Mouse (Mus musculus) neural tube, embryonic 15.5 days (tissue): Measurements from ENCODE around the gene Dthd1. TPM values are rescaled to one million over a fixed set of nuclear protein-coding genes. Genes with fewer than 3 reads are reported as not detected.

Experiments used
- ATAC-seq: fragments of 200-750 bp; cut with Nextera tagmentation; 2 replicates; pipeline ENCODE4 v1.8.0; 2017; ENCODE audit warnings: mild to moderate bottlenecking, moderate TSS enrichment, moderate library complexity; ENCODE audit not compliant: low FRiP score
- H3K27ac ChIP-seq: fragments of 300-500 bp; sonication (generic); replicated peaks from 2 replicates; pipeline ENCODE4 v1.5.1; 2015; ENCODE audit warnings: mild to moderate bottlenecking, inconsistent platforms
- H3K27me3 ChIP-seq: fragments of 300-500 bp; sonication (generic); replicated peaks from 2 replicates; pipeline ENCODE4 v1.6.1; 2015; ENCODE audit warnings: inconsistent platforms
- H3K36me3 ChIP-seq: fragments of 300-500 bp; sonication (generic); 2 replicates; pipeline ENCODE4 v1.6.1; 2015; ENCODE audit warnings: inconsistent platforms
- H3K4me1 ChIP-seq: fragments of 300-500 bp; sonication (generic); 2 replicates; pipeline ENCODE4 v1.6.1; 2015; ENCODE audit warnings: inconsistent platforms
- H3K4me2 ChIP-seq: fragments of 300-500 bp; sonication (generic); 2 replicates; pipeline ENCODE4 v1.6.1; 2015; ENCODE audit warnings: inconsistent platforms, mild to moderate bottlenecking, moderate library complexity
- H3K4me3 ChIP-seq: fragments of 300-500 bp; sonication (generic); replicated peaks from 2 replicates; pipeline ENCODE4 v1.5.1; 2015; ENCODE audit warnings: mild to moderate bottlenecking, inconsistent platforms
- H3K9ac ChIP-seq: fragments of 300-500 bp; sonication (generic); replicated peaks from 2 replicates; pipeline ENCODE4 v1.6.1; 2015; ENCODE audit warnings: mild to moderate bottlenecking, inconsistent platforms
- H3K9me3 ChIP-seq: fragments of 300-500 bp; sonication (generic); replicated peaks from 2 replicates; pipeline ENCODE4 v1.6.1; 2016; ENCODE audit warnings: inconsistent platforms
- WGBS: fragments of 180-500 bp; shearing (Covaris S2); methylation state at CpG from one replicate; pipeline ENCODE4 v1.1.7; 2015; ENCODE audit warnings: mixed read lengths; 5-methylcytosine and 5-hydroxymethylcytosine counted together
- polyA plus RNA-seq: library from polyadenylated mRNA; unstranded; fragments of >200 nt; fragmentation: Nextera tagmentation; extraction: Ambion mirVana; gene quantifications from 2 replicates; pipeline ENCODE4 v1.2.1, GENCODE M21; 2015

The Dthd1 gene
- polyA plus RNA-seq, 1 experiment from 2014 or later = not detected

DNA sequence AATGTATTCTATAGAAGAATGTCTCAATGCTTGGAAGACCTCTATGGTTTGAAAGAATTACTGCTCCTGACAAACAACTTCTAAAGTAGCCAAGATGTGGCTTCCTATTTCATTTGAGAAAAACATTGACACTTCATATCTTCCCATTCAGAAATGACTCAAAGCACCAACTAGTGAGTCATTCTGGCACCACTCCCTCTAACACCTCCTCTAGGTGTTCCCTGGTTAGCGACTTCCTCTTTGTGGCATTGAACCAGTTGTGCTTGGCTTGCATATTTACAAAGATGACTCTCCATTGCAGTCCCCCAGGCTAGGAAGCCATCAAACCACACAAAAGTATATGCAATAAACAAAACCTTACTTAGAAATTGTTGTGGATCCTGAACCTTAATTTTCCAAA lies 2.1 kb downstream of the Dthd1 start:
- no peak overlapping the region for H3K27ac ChIP-seq
- no peaks in the 10 kb centered on the region for H3K4me1 ChIP-seq
- no peaks in the 10 kb centered on the region for H3K9me3 ChIP-seq
- H3K4me2 ChIP-seq = no peak overlapping the region
- no peak for ATAC-seq
- no peaks in the 10 kb centered on the region for H3K36me3 ChIP-seq
- no peak overlapping the region for H3K9ac ChIP-seq
- H3K4me3 ChIP-seq = no peak overlapping the region
- H3K27me3 ChIP-seq = no peaks in the 10 kb centered on the region
- WGBS = 86% methylated on average over 1 of the region's 1 CpGs

DNA sequence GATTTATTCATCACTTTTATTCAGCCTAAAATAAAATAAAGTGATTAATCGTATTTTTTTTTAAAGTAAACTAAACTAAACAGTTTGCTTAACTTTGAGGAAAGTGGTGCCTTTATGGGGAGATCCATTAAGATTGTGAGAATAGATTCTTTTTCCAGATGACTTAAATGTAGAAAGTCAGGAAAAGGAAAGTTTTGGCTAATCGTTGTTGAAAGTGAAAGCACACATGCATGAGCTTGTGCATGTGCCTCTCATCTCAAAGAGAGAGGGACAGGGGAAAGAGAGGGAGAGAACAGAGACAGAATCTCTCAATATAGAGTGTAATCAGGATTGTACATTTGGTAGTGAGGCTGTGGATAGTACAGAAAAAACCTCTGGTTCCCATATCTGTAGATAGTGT lies 5.9 kb downstream of the Dthd1 start:
- no peaks in the 10 kb centered on the region for H3K36me3 ChIP-seq
- WGBS = 76% methylated on average over 2 of the region's 2 CpGs
- H3K4me1 ChIP-seq = no peaks in the 10 kb centered on the region
- H3K27ac ChIP-seq = no peak overlapping the region
- no peak overlapping the region for H3K4me3 ChIP-seq
- no peaks in the 10 kb centered on the region for H3K27me3 ChIP-seq
- H3K9ac ChIP-seq = no peak overlapping the region
- ATAC-seq = no peak
- H3K4me2 ChIP-seq = no peak overlapping the region
- no peaks in the 10 kb centered on the region for H3K9me3 ChIP-seq

DNA sequence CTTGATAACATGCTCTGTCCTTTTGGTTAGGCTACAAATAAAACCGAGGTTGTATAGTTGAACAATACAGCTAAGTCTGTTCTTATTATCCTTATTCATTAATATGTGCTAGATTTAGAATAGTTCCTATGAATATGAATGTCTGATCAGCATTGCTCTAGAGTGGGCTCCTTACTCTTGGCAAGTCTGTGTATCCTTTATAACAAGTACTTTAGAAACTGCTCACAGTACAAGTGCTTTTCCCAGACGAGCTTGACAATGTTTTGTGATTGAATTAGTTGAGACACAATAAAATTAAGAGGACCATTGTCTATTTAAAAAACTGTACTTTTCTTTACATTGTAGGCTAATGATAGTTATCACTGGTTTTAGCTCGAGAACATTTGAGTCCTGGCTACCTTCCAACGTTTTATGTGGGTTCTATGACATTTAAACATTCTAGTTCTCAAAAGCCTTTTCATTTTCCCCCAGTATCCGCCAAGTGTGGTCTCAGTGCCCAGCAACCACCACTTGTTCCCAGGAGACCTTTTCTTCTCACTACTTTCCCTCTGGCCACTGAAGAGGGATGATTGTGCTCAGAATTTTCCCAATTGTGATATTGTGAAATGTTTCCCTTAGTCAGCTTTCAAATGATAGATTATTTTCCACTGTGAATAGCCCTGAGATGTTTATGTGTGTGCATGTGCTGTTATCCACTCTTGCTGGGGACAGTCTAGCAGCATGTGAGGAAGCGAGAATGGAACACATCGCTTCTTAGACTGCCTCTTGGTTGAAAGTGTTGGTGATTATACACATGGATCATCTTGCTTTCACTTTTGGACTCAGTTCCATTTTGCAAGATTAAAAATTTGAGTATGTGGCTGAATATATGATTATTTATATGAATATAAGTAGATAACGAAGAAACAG lies 7.0 kb downstream of the Dthd1 start:
- Histone ChIP-seq H3K4me3 (no peak overlapping the region), H3K27me3 (no peaks in the 10 kb centered on the region), H3K36me3 (no peaks in the 10 kb centered on the region), H3K9me3 (no peaks in the 10 kb centered on the region), H3K9ac (no peak overlapping the region), H3K4me2 (no peak overlapping the region), H3K4me1 (no peaks in the 10 kb centered on the region), H3K27ac (0 out of 2 replicates have a peak overlapping the region, but pooled peaks have one; percentile 9)
- ATAC-seq = no peak
- WGBS = 65% methylated on average over 8 of the region's 8 CpGs

DNA sequence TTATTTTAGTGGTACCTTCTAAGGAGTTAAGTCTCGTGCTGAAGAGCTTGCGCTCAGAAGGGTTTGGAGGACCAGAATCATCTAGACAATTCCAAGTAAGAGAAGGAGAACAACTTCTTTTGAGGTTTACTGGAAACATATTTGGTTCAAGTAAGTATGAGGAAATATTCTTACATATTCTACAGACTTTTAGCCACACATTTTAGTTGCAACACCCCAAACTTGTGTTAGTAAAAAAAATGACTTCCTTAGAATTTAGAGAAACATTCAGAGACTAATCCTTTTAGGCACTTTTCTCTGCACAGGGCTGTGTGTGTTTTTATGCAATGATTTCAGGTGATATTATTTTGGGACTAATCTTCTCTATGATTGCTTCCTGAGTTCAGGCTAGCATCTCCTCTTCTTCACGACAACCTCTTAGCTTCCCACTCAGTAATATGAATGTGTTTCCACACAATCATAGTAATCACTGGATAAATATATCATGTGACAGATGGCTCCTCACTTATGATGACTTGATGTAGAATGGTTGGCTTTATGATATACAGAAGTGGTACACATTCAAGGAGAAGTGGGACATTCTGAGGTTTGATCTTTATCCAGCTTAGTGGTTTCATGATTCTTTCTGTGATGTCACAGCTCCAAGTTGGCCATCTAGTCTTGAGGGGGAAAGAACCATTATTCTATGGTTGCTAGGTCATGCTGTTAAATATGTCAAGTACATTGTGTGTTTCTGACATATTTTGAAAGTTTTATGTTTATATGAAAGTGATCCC lies 29.5 kb downstream of the Dthd1 start:
- H3K9ac ChIP-seq = no peak overlapping the region
- 93% methylated on average over 3 of the region's 3 CpGs for WGBS

DNA sequence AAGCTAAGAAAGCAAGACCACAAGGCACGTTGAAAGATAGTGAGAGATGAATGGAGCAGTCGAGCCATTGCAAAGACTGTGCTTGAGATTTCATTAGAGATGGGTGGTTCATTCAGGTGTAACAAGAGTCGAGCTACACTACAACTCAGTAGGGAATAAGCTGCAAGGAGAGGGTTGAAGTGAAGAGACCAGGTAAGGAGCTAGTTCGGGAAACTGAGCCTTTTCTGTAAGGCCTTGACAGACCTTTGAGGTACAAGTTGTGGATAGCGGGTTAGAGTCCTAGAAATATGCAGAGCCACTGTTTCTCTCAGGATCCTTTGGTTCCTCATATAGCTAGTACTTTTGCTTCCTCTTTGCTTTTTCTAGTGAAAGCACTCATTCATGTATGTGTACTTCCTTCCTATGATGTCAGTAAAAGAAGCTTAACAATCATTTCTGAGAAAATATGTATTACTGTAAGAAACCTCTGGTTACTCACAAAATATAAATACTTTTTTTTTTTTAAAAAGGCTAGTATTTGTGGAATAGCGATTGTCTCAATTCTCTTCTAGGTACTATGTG lies 33.0 kb downstream of the Dthd1 start:
- no peak for ATAC-seq
- Histone ChIP-seq H3K4me1 (no peaks in the 10 kb centered on the region), H3K36me3 (no peaks in the 10 kb centered on the region), H3K27ac (no peak overlapping the region), H3K9me3 (no peaks in the 10 kb centered on the region), H3K9ac (no peak overlapping the region), H3K4me3 (no peak overlapping the region), H3K27me3 (no peaks in the 10 kb centered on the region), H3K4me2 (no peak overlapping the region)
- WGBS = 86% methylated on average over 6 of the region's 6 CpGs

More for the DNA sequence above, 29.5 kb downstream of the Dthd1 start:
- no peaks in the 10 kb centered on the region for H3K27me3 ChIP-seq
- no peaks in the 10 kb centered on the region for H3K4me1 ChIP-seq
- no peak overlapping the region for H3K27ac ChIP-seq
- no peak overlapping the region for H3K4me3 ChIP-seq
- no peak overlapping the region for H3K4me2 ChIP-seq
- no peaks in the 10 kb centered on the region for H3K36me3 ChIP-seq
- H3K9me3 ChIP-seq = no peaks in the 10 kb centered on the region
- no peak for ATAC-seq

DNA sequence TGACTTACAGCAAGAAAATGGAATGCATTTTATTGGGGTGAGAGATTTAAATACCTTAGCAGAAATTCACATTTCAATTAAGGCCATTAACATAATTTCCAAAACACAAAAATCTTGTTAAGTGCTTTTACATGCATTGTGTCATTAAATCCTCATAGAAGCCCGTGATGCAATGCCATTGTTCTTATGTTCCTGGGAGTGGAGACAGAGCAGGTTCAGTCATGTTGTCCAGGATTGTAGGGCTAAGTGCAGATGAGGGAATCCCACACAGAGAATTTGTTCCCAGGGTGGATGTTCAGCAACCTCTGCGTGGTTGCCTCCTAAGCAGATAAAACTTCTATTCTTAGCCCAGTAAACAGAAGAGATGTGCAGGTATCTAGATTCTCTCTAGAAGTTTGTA lies 37.7 kb downstream of the Dthd1 start:
- H3K9me3 ChIP-seq = no peaks in the 10 kb centered on the region
- H3K27ac ChIP-seq = no peak overlapping the region
- no peak for ATAC-seq
- H3K27me3 ChIP-seq = no peaks in the 10 kb centered on the region
- no peak overlapping the region for H3K4me2 ChIP-seq
- no peaks in the 10 kb centered on the region for H3K36me3 ChIP-seq
- no peak overlapping the region for H3K4me3 ChIP-seq
- no peak overlapping the region for H3K9ac ChIP-seq
- H3K4me1 ChIP-seq = no peaks in the 10 kb centered on the region
- WGBS = 72% methylated on average over 2 of the region's 2 CpGs

DNA sequence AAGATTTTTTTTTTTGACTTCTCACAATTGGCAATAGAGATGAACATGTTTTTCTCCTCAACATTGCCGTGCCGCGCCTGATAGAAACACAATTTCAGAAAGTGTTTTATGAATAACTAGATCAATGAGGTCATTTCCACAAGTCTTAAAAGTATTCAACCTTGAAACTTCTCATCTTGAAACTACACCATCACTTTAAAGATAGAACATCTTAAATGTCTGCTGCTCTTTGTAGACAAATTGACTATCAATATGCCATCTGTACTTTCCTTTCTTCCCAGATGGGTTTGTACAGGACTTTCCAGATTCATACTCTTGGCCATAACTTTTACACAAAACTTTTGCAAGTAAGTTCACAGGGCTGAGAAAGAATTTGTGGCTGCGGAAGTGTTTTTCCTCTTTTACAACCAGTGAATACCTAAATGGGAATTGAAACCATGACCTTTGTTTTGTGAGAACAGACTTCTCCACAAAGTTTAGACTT lies 40.8 kb downstream of the Dthd1 start:
- Histone ChIP-seq H3K36me3 (no peaks in the 10 kb centered on the region), H3K27me3 (no peaks in the 10 kb centered on the region), H3K9ac (no peak overlapping the region), H3K27ac (no peak overlapping the region), H3K4me1 (no peaks in the 10 kb centered on the region), H3K4me2 (no peak overlapping the region), H3K4me3 (no peak overlapping the region), H3K9me3 (no peaks in the 10 kb centered on the region)
- WGBS = 95% methylated on average over 4 of the region's 4 CpGs
- no peak for ATAC-seq

DNA sequence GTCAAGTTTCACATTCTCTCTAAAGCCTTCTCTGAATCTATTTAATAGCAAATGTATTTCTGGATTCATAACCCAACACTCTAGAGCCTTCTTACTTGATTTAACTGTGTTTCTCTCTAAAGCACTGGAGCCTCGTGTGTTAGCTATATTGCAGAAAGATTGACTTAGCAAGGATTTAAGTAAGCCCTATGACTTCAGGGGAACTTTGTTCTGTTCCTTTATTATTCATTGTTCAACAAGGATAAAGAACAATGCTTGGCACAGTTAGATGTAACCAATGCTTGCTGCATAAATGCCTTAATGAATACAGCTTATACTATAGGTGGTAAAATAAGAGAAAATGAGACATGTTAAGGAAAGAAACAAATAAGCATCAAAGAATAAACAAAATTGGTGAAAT lies 43.9 kb downstream of the Dthd1 start:
- ATAC-seq = no peak
- Histone ChIP-seq H3K4me2 (no peak overlapping the region), H3K9me3 (no peaks in the 10 kb centered on the region), H3K9ac (no peak overlapping the region), H3K4me1 (no peaks in the 10 kb centered on the region), H3K4me3 (no peak overlapping the region), H3K27me3 (no peaks in the 10 kb centered on the region), H3K36me3 (no peaks in the 10 kb centered on the region), H3K27ac (no peak overlapping the region)
- 83% methylated on average over 1 of the region's 1 CpGs for WGBS

DNA sequence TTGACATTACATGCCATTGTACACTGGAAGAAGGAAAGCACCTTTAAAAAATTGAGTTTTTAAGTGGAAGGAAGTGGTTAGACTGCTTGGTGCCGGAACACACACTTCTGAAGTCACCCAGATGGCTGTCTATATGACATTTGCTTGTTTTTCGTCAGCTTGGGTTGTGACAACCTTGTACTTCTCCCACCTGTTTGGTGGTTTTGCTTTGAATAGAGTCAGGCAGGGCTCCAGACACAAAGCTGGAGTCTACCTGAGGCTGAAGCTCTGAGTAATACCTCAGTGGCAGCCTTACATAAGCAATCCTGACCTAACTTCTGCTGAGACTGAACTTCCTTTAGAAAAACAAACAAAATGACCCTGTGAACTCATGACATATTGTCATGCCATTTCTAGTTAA lies 44.7 kb downstream of the Dthd1 start:
- 87% methylated on average over 2 of the region's 2 CpGs for WGBS
- ATAC-seq = no peak
- no peak overlapping the region for H3K9ac ChIP-seq

DNA sequence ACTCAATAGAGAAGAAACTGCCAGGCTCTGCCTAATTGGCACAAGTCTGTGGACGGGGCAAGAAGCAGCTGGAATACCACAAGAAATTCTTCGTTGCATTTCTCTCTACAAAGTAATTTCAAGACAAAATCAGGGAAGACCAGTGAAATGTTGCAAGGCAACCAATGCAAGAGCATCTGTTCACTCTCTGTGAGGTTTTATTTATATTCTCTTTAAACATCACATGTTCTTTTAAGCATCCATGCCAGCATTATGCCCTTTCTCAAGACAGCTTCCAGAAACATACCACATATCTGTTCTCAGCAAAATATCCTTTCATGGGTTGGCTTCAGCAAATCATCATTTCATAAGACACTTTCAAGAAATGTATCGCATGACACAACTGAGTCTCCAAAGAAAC lies 50.7 kb downstream of the Dthd1 start:
- ATAC-seq = no peak
- H3K4me2 ChIP-seq = no peak overlapping the region
- H3K9ac ChIP-seq = no peak overlapping the region
- no peak overlapping the region for H3K4me3 ChIP-seq
- H3K36me3 ChIP-seq = no peaks in the 10 kb centered on the region
- no peak overlapping the region for H3K27ac ChIP-seq
- WGBS = 85% methylated on average over 3 of the region's 3 CpGs
- no peaks in the 10 kb centered on the region for H3K9me3 ChIP-seq
- no peaks in the 10 kb centered on the region for H3K4me1 ChIP-seq
- no peaks in the 10 kb centered on the region for H3K27me3 ChIP-seq

More for the DNA sequence above, 44.7 kb downstream of the Dthd1 start:
- Histone ChIP-seq H3K36me3 (no peaks in the 10 kb centered on the region), H3K9me3 (no peaks in the 10 kb centered on the region), H3K4me3 (no peak overlapping the region), H3K4me1 (no peaks in the 10 kb centered on the region), H3K27ac (no peak overlapping the region), H3K4me2 (no peak overlapping the region), H3K27me3 (no peaks in the 10 kb centered on the region)

DNA sequence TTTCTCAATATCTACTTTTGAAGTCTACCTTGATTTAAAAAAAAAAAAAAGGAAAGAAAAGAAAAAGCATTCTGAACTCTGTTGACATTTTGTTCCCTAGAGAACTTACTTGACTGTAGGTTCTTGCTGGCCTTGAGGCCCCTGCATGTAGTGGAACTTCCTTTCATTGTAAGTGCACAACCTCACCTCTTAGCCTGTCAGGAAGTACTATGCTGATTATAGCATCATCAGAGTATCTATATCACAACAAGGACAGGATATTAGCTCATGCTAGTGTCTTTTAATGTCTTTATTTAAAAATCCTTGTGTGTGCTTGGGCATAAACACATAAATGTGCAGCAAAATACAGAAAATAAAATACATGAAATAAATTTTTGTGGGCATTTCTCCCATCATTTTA lies 53.4 kb downstream of the Dthd1 start:
- Histone ChIP-seq H3K9ac (no peak overlapping the region), H3K36me3 (no peaks in the 10 kb centered on the region), H3K27ac (no peak overlapping the region), H3K4me3 (no peak overlapping the region), H3K4me2 (no peak overlapping the region), H3K9me3 (no peaks in the 10 kb centered on the region), H3K27me3 (no peaks in the 10 kb centered on the region), H3K4me1 (no peaks in the 10 kb centered on the region)
- ATAC-seq = no peak

DNA sequence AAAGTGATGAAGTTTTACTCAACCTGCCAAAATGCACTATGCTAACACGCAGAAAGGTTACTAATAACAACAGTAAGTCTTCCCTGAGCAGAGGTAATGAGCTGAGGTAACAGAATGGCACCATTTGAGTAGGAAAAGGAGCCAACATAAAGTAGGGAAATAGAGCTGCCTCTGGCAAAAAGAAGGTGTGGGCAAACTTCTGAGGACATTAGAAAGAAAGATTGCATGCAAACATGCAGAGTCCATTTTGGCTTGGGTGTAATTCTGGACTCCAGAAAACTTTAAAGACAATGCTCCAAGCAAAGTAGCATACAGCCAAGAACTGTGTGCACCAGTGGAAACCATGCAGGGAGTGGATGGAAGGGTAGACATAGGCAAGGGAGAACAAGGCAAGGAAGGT lies 65.9 kb downstream of the Dthd1 start:
- Histone ChIP-seq H3K9me3 (no peaks in the 10 kb centered on the region), H3K36me3 (no peaks in the 10 kb centered on the region), H3K4me3 (no peak overlapping the region), H3K4me2 (no peak overlapping the region), H3K9ac (no peak overlapping the region), H3K4me1 (no peaks in the 10 kb centered on the region), H3K27me3 (no peaks in the 10 kb centered on the region), H3K27ac (no peak overlapping the region)
- WGBS = 69% methylated on average over 1 of the region's 1 CpGs
- ATAC-seq = no peak
